Comparison of ENCODE assay signal across 23 mouse cellular contexts in the genomic region with DNA sequence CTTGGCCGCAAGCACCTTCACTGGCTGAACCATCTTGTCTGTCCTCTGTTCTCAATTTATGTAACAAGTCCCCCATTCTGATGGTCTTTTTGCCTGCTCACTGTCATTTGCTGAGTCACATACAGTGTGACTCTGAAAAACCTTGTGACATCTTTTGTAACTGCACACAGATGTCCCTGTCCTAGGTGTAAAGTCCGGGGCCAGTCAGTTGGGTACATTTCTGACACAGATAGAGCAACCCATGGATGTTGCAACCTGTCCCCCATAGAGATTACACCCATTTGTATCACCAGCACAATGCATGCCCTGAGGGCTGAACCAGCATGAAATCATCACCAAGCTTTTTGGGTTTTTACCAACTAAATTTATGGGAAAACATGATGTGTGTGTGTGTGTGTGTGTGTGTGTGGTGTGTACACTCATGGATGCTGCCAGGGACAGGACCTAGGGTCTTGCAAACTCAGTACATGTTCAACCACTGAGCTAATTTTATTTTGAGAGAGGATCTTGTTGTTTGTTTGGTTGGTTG. TPM values are rescaled to one million over a fixed set of nuclear protein-coding genes. Genes with fewer than 3 reads are reported as not detected.
DNase-seq lines count a peak whose midpoint lies in the region; ATAC-seq and TF ChIP-seq lines count a peak whose summit lies in the region.
"Had no signal": no experiment of that assay in that cellular context is flagged by ENCODE, and none has a peak within 500 bp of the region (broad histone marks: within the 10 kb centered on the region; RNA-seq: fewer than 3 reads in every experiment).

No protein-coding gene starts in this region.

- no peak overlapping the region for H3K4me2 ChIP-seq in liver, embryonic 13.5 days
- no peak overlapping the region for H3K4me2 ChIP-seq in liver, embryonic 12.5 days
- H3K4me2 ChIP-seq in liver, embryonic 16.5 days (ENCODE audit: low read depth, low read length) = no peak overlapping the region
- H3K4me2 ChIP-seq: embryonic facial prominence, embryonic 12.5 days; forebrain, embryonic 12.5 days; heart, embryonic 13.5 days; hindbrain, embryonic 13.5 days had no signal

- 65% methylated on average over 2 of the region's 2 CpGs for WGBS in liver, embryonic 13.5 days (ENCODE audit: insufficient replicate concordance)
- WGBS in liver, embryonic 12.5 days (ENCODE audit: insufficient replicate concordance) = 65% methylated on average over 2 of the region's 2 CpGs
- WGBS in liver, embryonic 16.5 days (ENCODE audit: insufficient replicate concordance) = 53% methylated on average over 2 of the region's 2 CpGs
- 85% methylated on average over 2 of the region's 2 CpGs for WGBS in cerebellum, adult 2 months

- no peak for TF ChIP-seq POLR2A in cerebellum, adult 2 months (IDR thresholded peaks at IDR 0.05; ENCODE audit: borderline replicate concordance, insufficient read depth, low read length)

- no peaks in the 10 kb centered on the region for H3K27me3 ChIP-seq in liver, embryonic 13.5 days
- no peaks in the 10 kb centered on the region for H3K27me3 ChIP-seq in liver, embryonic 12.5 days (replicated peaks)
- H3K27me3 ChIP-seq in liver, embryonic 16.5 days (ENCODE audit: control insufficient read depth, insufficient read depth, low read depth, low read length) = no peaks in the 10 kb centered on the region
- no peaks in the 10 kb centered on the region for H3K27me3 ChIP-seq in cerebellum, adult 2 months (ENCODE audit: control insufficient read depth, insufficient read depth, low read length)
- H3K27me3 ChIP-seq: embryonic facial prominence, embryonic 12.5 days; forebrain, embryonic 12.5 days; heart, embryonic 13.5 days; hindbrain, embryonic 13.5 days; Patski had no signal

- H3K9ac ChIP-seq in liver, embryonic 13.5 days = no peak overlapping the region
- no peak overlapping the region for H3K9ac ChIP-seq in liver, embryonic 12.5 days
- no peak overlapping the region for H3K9ac ChIP-seq in liver, embryonic 16.5 days (ENCODE audit: low read depth, low read length)
- H3K9ac ChIP-seq: embryonic facial prominence, embryonic 12.5 days; forebrain, embryonic 12.5 days; forebrain, postnatal 0 days; heart, embryonic 13.5 days; hindbrain, embryonic 13.5 days had no signal

- no peaks in the 10 kb centered on the region for H3K36me3 ChIP-seq in liver, embryonic 13.5 days
- no peaks in the 10 kb centered on the region for H3K36me3 ChIP-seq in liver, embryonic 12.5 days
- no peaks in the 10 kb centered on the region for H3K36me3 ChIP-seq in liver, embryonic 16.5 days (ENCODE audit: control insufficient read depth, insufficient read depth)
- H3K36me3 ChIP-seq: embryonic facial prominence, embryonic 12.5 days; forebrain, embryonic 12.5 days; heart, embryonic 13.5 days; hindbrain, embryonic 13.5 days had no signal

- peak; percentile 45; the same call in 1 of the 2 replicates for ATAC-seq in liver, embryonic 13.5 days (ENCODE audit: low read depth)
- no peak for ATAC-seq in liver, embryonic 12.5 days
- ATAC-seq in liver, embryonic 16.5 days (ENCODE audit: low read depth) = peak; percentile 92
- ATAC-seq: activated CD4-positive, CD25-positive, alpha-beta regulatory T cell, adult 4 months; forebrain, postnatal 0 days; hindbrain, postnatal 0 days; Patski had no signal

- DNase-seq in liver, embryonic 13.5 days = no peak
- peak; percentile 59 for DNase-seq in NIH3T3 (ENCODE audit: low read depth)
- no peak for DNase-seq in cerebellum, postnatal 14 days
- no peak for DNase-seq in cerebellum, adult 2 months
- DNase-seq: adrenal gland, postnatal 14 days; cerebellum, adult 11-12 months; cerebellum, adult 9-11 months; forebrain, postnatal 0 days; gastrocnemius, postnatal 14 days; heart, postnatal 4 days had no signal

- H3K9me3 ChIP-seq in liver, embryonic 13.5 days (replicated peaks) = no peaks in the 10 kb centered on the region
- no peaks in the 10 kb centered on the region for H3K9me3 ChIP-seq in liver, embryonic 12.5 days (replicated peaks)
- no peaks in the 10 kb centered on the region for H3K9me3 ChIP-seq in liver, embryonic 16.5 days (replicated peaks; ENCODE audit: control insufficient read depth, low read length)
- H3K9me3 ChIP-seq: embryonic facial prominence, embryonic 12.5 days; forebrain, embryonic 12.5 days had no signal

- no peak for TF ChIP-seq CTCF in cerebellum, adult 2 months (IDR thresholded peaks at IDR 0.05; ENCODE audit: borderline replicate concordance, insufficient read depth, low read depth, low read length)

- no peak overlapping the region for H3K27ac ChIP-seq in liver, embryonic 13.5 days
- no peak overlapping the region for H3K27ac ChIP-seq in liver, embryonic 12.5 days
- H3K27ac ChIP-seq in liver, embryonic 16.5 days (ENCODE audit: low read length) = peak overlapping the region; percentile 39; the same call in 1 of the 2 replicates
- H3K27ac ChIP-seq in cerebellum, adult 2 months (ENCODE audit: insufficient read depth, low read length) = no peak overlapping the region
- H3K27ac ChIP-seq: embryonic facial prominence, embryonic 12.5 days; forebrain, embryonic 12.5 days; heart, embryonic 13.5 days; hindbrain, embryonic 13.5 days; hindbrain, postnatal 0 days had no signal

- H3K4me3 ChIP-seq in liver, embryonic 13.5 days (replicated peaks) = no peak overlapping the region
- H3K4me3 ChIP-seq in liver, embryonic 12.5 days = no peak overlapping the region
- H3K4me3 ChIP-seq in liver, embryonic 16.5 days (ENCODE audit: low read depth, low read length) = no peak overlapping the region
- no peak overlapping the region for H3K4me3 ChIP-seq in cerebellum, adult 2 months (replicated peaks; ENCODE audit: insufficient read depth, low read depth, low read length)
- H3K4me3 ChIP-seq: embryonic facial prominence, embryonic 12.5 days; forebrain, embryonic 12.5 days; heart, embryonic 13.5 days; hindbrain, embryonic 13.5 days had no signal

- H3K4me1 ChIP-seq in liver, embryonic 13.5 days (replicated peaks) = 0 out of 2 replicates have a peak, but pooled peaks cover 3% of the 10 kb centered on the region
- no peaks in the 10 kb centered on the region for H3K4me1 ChIP-seq in liver, embryonic 12.5 days
- H3K4me1 ChIP-seq in liver, embryonic 16.5 days (ENCODE audit: control insufficient read depth, low read depth, low read length) = no peaks in the 10 kb centered on the region
- H3K4me1 ChIP-seq in cerebellum, adult 2 months (ENCODE audit: control insufficient read depth, insufficient read depth, low read length) = no peaks in the 10 kb centered on the region
- H3K4me1 ChIP-seq: embryonic facial prominence, embryonic 12.5 days; heart, embryonic 13.5 days; hindbrain, embryonic 13.5 days had no signal

RNA-seq across cellular contexts. Expression of gene Acp7, which starts 14.9 kb away (rescaled TPM):
- not detected in 2 replicates for polyA plus RNA-seq in liver, embryonic 13.5 days (2015; fragmentation: Nextera tagmentation; extraction: Ambion mirVana)
- polyA plus RNA-seq in liver, embryonic 12.5 days (2016; fragmentation: Nextera tagmentation; extraction: Ambion mirVana) = not detected in 2 replicates
- polyA plus RNA-seq in liver, embryonic 16.5 days (2015; fragmentation: Nextera tagmentation; extraction: Ambion mirVana) = not detected in 2 replicates
- polyA plus RNA-seq in cerebellum, adult 2 months (2012; rRNA removed) = 0.90 and 1.4 TPM in 2 replicates
- polyA plus RNA-seq: activated CD4-positive, CD25-positive, alpha-beta regulatory T cell, adult 4 months; C2C12; forebrain, embryonic 12.5 days; gonadal fat pad, adult 2 months; heart, embryonic 13.5 days; heart, postnatal 0 days; hindbrain, embryonic 13.5 days; intestine, embryonic 14.5 days; Patski had no signal

RNA-seq across cellular contexts. Expression of gene Fbxo27, which starts 46.6 kb away (rescaled TPM):
- 0.29 and 0.32 TPM in 2 replicates for polyA plus RNA-seq in liver, embryonic 13.5 days (2015; fragmentation: Nextera tagmentation; extraction: Ambion mirVana)
- 0.28 and 0.48 TPM in 2 replicates for polyA plus RNA-seq in liver, embryonic 12.5 days (2016; fragmentation: Nextera tagmentation; extraction: Ambion mirVana)
- polyA plus RNA-seq in liver, embryonic 16.5 days (2015; fragmentation: Nextera tagmentation; extraction: Ambion mirVana) = 0.29 and 0.34 TPM in 2 replicates
- 66.4 and 68.8 TPM in 2 replicates for polyA plus RNA-seq in cerebellum, adult 2 months (2012; rRNA removed)
- polyA plus RNA-seq: Patski had no signal

RNA-seq across cellular contexts. Expression of gene Pak4, which starts 48.0 kb away (rescaled TPM):
- polyA plus RNA-seq in liver, embryonic 13.5 days (2015; fragmentation: Nextera tagmentation; extraction: Ambion mirVana) = 16.2 and 18.5 TPM in 2 replicates
- 24.3 and 24.6 TPM in 2 replicates for polyA plus RNA-seq in liver, embryonic 12.5 days (2016; fragmentation: Nextera tagmentation; extraction: Ambion mirVana)
- 16.4 and 17.5 TPM in 2 replicates for polyA plus RNA-seq in liver, embryonic 16.5 days (2015; fragmentation: Nextera tagmentation; extraction: Ambion mirVana)
- polyA plus RNA-seq in cerebellum, adult 2 months (2012; rRNA removed) = 8.3 and 8.5 TPM in 2 replicates

RNA-seq across cellular contexts. Expression of gene Samd4b, which starts 48.1 kb away (rescaled TPM):
- polyA plus RNA-seq in liver, embryonic 13.5 days (2015; fragmentation: Nextera tagmentation; extraction: Ambion mirVana) = 4.1 and 5.8 TPM in 2 replicates
- 10.0 and 12.5 TPM in 2 replicates for polyA plus RNA-seq in liver, embryonic 12.5 days (2016; fragmentation: Nextera tagmentation; extraction: Ambion mirVana)
- polyA plus RNA-seq in liver, embryonic 16.5 days (2015; fragmentation: Nextera tagmentation; extraction: Ambion mirVana) = 2.5 and 3.5 TPM in 2 replicates
- 54.1 and 54.9 TPM in 2 replicates for polyA plus RNA-seq in cerebellum, adult 2 months (2012; rRNA removed)

Comparison
In these comparisons a context has a peak if more than half of its experiments do, and no peak if none do; other contexts are left out.
1. RNA of gene Fbxo27, which starts 46.6 kb away (polyA plus RNA-seq): 66.4 to 68.8 TPM in cerebellum, adult 2 months; 0.28 to 0.48 TPM in liver, embryonic 12.5 days, 0.29 to 0.34 TPM in liver, embryonic 16.5 days and 0.29 to 0.32 TPM in liver, embryonic 13.5 days; every median in the first group is over 10 times any median in the second.